8 mouse cellular contexts compared by ENCODE assay signal in genomic region chr1:58950899-58951648, GRCm38 (mm10). TPM values are rescaled to one million over a fixed set of nuclear protein-coding genes. Genes with fewer than 3 reads are reported as not detected.
DNase-seq lines count a peak whose midpoint lies in the region; ATAC-seq lines count a peak whose summit lies in the region.

No protein-coding gene starts in this region.

- no peak overlapping the region for H3K9ac ChIP-seq in liver, embryonic 12.5 days
- no peak overlapping the region for H3K9ac ChIP-seq in neural tube, embryonic 15.5 days (replicated peaks)

- peak; percentile 90 for DNase-seq in NIH3T3 (ENCODE audit: low read depth)
- DNase-seq in embryo, embryonic 10.5 days (ENCODE audit: low spot score) = peak; percentile 68
- peak; percentile 52 for DNase-seq in heart, postnatal 4 days
- DNase-seq in yolk sac, embryonic 10.5 days (ENCODE audit: low spot score) = peak; percentile 90
- DNase-seq in c-Kit-positive CD71-positive TER-119-positive erythroid progenitor cells, embryonic 14.5 days (ENCODE audit: low spot score) = no peak

- WGBS in liver, embryonic 12.5 days (ENCODE audit: insufficient replicate concordance) = 75% methylated on average over 8 of the region's 8 CpGs
- WGBS in neural tube, embryonic 15.5 days = 54% methylated on average over 8 of the region's 8 CpGs

- H3K4me3 ChIP-seq in liver, embryonic 12.5 days = no peak overlapping the region
- H3K4me3 ChIP-seq in neural tube, embryonic 15.5 days (replicated peaks) = no peak overlapping the region

- H3K36me3 ChIP-seq in liver, embryonic 12.5 days = peaks cover 41% of the 10 kb centered on the region
- peaks cover 4% of the 10 kb centered on the region; the same call in 1 of the 2 replicates for H3K36me3 ChIP-seq in neural tube, embryonic 15.5 days

- H3K27ac ChIP-seq in liver, embryonic 12.5 days = peak overlapping the region; percentile 96
- no peak overlapping the region for H3K27ac ChIP-seq in neural tube, embryonic 15.5 days (replicated peaks)

- H3K4me2 ChIP-seq in liver, embryonic 12.5 days = 0 out of 2 replicates have a peak overlapping the region, but pooled peaks have one; percentile 8
- no peak overlapping the region for H3K4me2 ChIP-seq in neural tube, embryonic 15.5 days

- no peaks in the 10 kb centered on the region for H3K9me3 ChIP-seq in liver, embryonic 12.5 days (replicated peaks)
- H3K9me3 ChIP-seq in neural tube, embryonic 15.5 days (replicated peaks) = no peaks in the 10 kb centered on the region

- no peaks in the 10 kb centered on the region for H3K27me3 ChIP-seq in liver, embryonic 12.5 days (replicated peaks)
- H3K27me3 ChIP-seq in neural tube, embryonic 15.5 days (replicated peaks) = no peaks in the 10 kb centered on the region

- H3K4me1 ChIP-seq in liver, embryonic 12.5 days = peaks cover 86% of the 10 kb centered on the region
- H3K4me1 ChIP-seq in neural tube, embryonic 15.5 days = 0 out of 2 replicates have a peak, but pooled peaks cover 4% of the 10 kb centered on the region

- ATAC-seq in liver, embryonic 12.5 days = no peak
- ATAC-seq in activated CD4-positive, CD25-positive, alpha-beta regulatory T cell, adult 4 months = no peak
- no peak for ATAC-seq in neural tube, embryonic 15.5 days (ENCODE audit: low FRiP score)

RNA-seq across cellular contexts. Expression of gene Trak2, which starts 22.2 kb away (rescaled TPM):
- 100 to 1,000 TPM; 149 to 154 TPM for total RNA-seq in heart, postnatal 4 days (2021)
- polyA plus RNA-seq in liver, embryonic 12.5 days (2016; fragmentation: Nextera tagmentation; extraction: Ambion mirVana) = 56.5 and 59.8 TPM in 2 replicates
- 10 to 100 TPM; 18.4 to 21.0 TPM for polyA plus RNA-seq in activated CD4-positive, CD25-positive, alpha-beta regulatory T cell, adult 4 months (2017; shearing (Covaris generic))
- 13.9 and 14.2 TPM in 2 replicates for polyA plus RNA-seq in neural tube, embryonic 15.5 days (2015; fragmentation: Nextera tagmentation; extraction: Ambion mirVana)

RNA-seq across cellular contexts. Expression of gene Stradb, which starts 22.2 kb away (rescaled TPM):
- 10 to 100 TPM; 28.4 to 31.7 TPM for total RNA-seq in heart, postnatal 4 days (2021)
- 37.5 and 38.4 TPM in 2 replicates for polyA plus RNA-seq in liver, embryonic 12.5 days (2016; fragmentation: Nextera tagmentation; extraction: Ambion mirVana)
- polyA plus RNA-seq in activated CD4-positive, CD25-positive, alpha-beta regulatory T cell, adult 4 months (2017; shearing (Covaris generic)) = 10 to 100 TPM in 1 of 2 experiments, 1 to 10 TPM in 1; 8.3 to 11.7 TPM
- polyA plus RNA-seq in neural tube, embryonic 15.5 days (2015; fragmentation: Nextera tagmentation; extraction: Ambion mirVana) = 86.3 and 103 TPM in 2 replicates
